18 mouse cellular contexts compared by ENCODE assay signal in genomic region chr5:66280742-66281141, GRCm38 (mm10). TPM values are rescaled to one million over a fixed set of nuclear protein-coding genes. Genes with fewer than 3 reads are reported as not detected.
DNase-seq lines count a peak whose midpoint lies in the region; ATAC-seq and TF ChIP-seq lines count a peak whose summit lies in the region.
"Had no signal": no experiment of that assay in that cellular context is flagged by ENCODE, and none has a peak within 500 bp of the region (broad histone marks: within the 10 kb centered on the region; RNA-seq: fewer than 3 reads in every experiment).

No protein-coding gene starts in this region.

- DNase-seq in forebrain, embryonic 14.5 days (ENCODE audit: low spot score) = peak; percentile 35
- DNase-seq in left cerebral cortex, adult 2 months (ENCODE audit: extremely low spot score in 1 of 2, low spot score in 2 of 2) = no peak
- no peak for DNase-seq in left cerebral cortex, postnatal 4 days
- DNase-seq in CH12.LX (ENCODE audit: extremely low read depth) = peak; percentile 18
- no peak for DNase-seq in right cerebral cortex, postnatal 36 days (ENCODE audit: low spot score in 2 of 2)
- DNase-seq in spleen, adult 18-20 months = no peak
- DNase-seq: adrenal gland, adult 2 months; cerebellum, postnatal 10 days; gastrocnemius, postnatal 10 days; layer of hippocampus, adult 9-11 months had no signal

- 82% methylated on average over 6 of the region's 6 CpGs for WGBS in forebrain, embryonic 14.5 days
- WGBS in forebrain, embryonic 12.5 days = 79% methylated on average over 6 of the region's 6 CpGs

- peak; percentile 39 for TF ChIP-seq CTCF in left cerebral cortex, adult 2 months (IDR thresholded peaks at IDR 0.05)
- TF ChIP-seq CTCF in CH12.LX (conservative IDR thresholded peaks at IDR 0.05 in 1 of 2, IDR thresholded peaks at IDR 0.05 in 1 of 2; ENCODE audit: low read depth in 2 of 2, low read length in 2 of 2) = peak; percentile 15 to 82; a peak in 2 of 4 replicates
- peak; percentile 15; the same call in 1 of the 2 replicates for TF ChIP-seq CTCF in cortical plate, adult 2 months (IDR thresholded peaks at IDR 0.05; ENCODE audit: extremely low read depth, insufficient read depth, low read length)

- peak; percentile 73 for TF ChIP-seq RAD21 in CH12.LX (IDR thresholded peaks at IDR 0.05; ENCODE audit: low read depth, low read length)

- no peaks in the 10 kb centered on the region for H3K9me3 ChIP-seq in forebrain, embryonic 14.5 days (replicated peaks; ENCODE audit: control insufficient read depth, low read length)
- H3K9me3 ChIP-seq in forebrain, embryonic 12.5 days = no peaks in the 10 kb centered on the region
- H3K9me3 ChIP-seq in CH12.LX (replicated peaks; ENCODE audit: low read length) = peaks cover 2% of the 10 kb centered on the region
- H3K9me3 ChIP-seq: embryonic facial prominence, embryonic 15.5 days; forebrain, embryonic 13.5 days; liver, embryonic 15.5 days had no signal

- peak; percentile 29; the same call in 1 of the 2 replicates for ATAC-seq in forebrain, embryonic 14.5 days
- no peak for ATAC-seq in forebrain, embryonic 12.5 days (ENCODE audit: low FRiP score)
- ATAC-seq: forebrain, embryonic 13.5 days had no signal

- intact Hi-C loops in left cerebral cortex, adult 2 months (cut with DNase I) = no loop called here
- intact Hi-C loops in left cerebral cortex, postnatal 4 days (cut with DNase I) = no loop called here

- H3K4me2 ChIP-seq in forebrain, embryonic 14.5 days (ENCODE audit: low read length) = no peak overlapping the region
- H3K4me2 ChIP-seq in forebrain, embryonic 12.5 days = no peak overlapping the region
- H3K4me2 ChIP-seq in CH12.LX (ENCODE audit: insufficient read depth, low read depth, poor library complexity, severe bottlenecking) = no peak overlapping the region
- H3K4me2 ChIP-seq: embryonic facial prominence, embryonic 15.5 days; forebrain, embryonic 13.5 days; hindbrain, embryonic 13.5 days; liver, embryonic 15.5 days had no signal

- no peak overlapping the region for H3K9ac ChIP-seq in forebrain, embryonic 14.5 days (ENCODE audit: low read length)
- no peak overlapping the region for H3K9ac ChIP-seq in forebrain, embryonic 12.5 days
- no peak overlapping the region for H3K9ac ChIP-seq in CH12.LX (ENCODE audit: insufficient read depth, low read depth)
- H3K9ac ChIP-seq: embryonic facial prominence, embryonic 15.5 days; forebrain, embryonic 13.5 days; hindbrain, embryonic 13.5 days; liver, embryonic 15.5 days had no signal

- no peak for TF ChIP-seq EP300 in CH12.LX (IDR thresholded peaks at IDR 0.05; ENCODE audit: low read length)

- H3K4me3 ChIP-seq in forebrain, embryonic 14.5 days (ENCODE audit: low read depth, low read length) = no peak overlapping the region
- no peak overlapping the region for H3K4me3 ChIP-seq in forebrain, embryonic 12.5 days (replicated peaks)
- H3K4me3 ChIP-seq in left cerebral cortex, adult 2 months = no peak overlapping the region
- no peak overlapping the region for H3K4me3 ChIP-seq in CH12.LX (replicated peaks in 1 of 3; ENCODE audit: low read depth in 2 of 3, low read length in 2 of 3, poor library complexity in 1 of 3)
- no peak overlapping the region for H3K4me3 ChIP-seq in cortical plate, adult 2 months (ENCODE audit: insufficient read depth, low read length)
- H3K4me3 ChIP-seq: embryonic facial prominence, embryonic 15.5 days; forebrain, embryonic 13.5 days; hindbrain, embryonic 13.5 days; liver, embryonic 15.5 days had no signal

- H3K36me3 ChIP-seq in forebrain, embryonic 14.5 days (ENCODE audit: control insufficient read depth, insufficient read depth, low read length) = no peaks in the 10 kb centered on the region
- H3K36me3 ChIP-seq in forebrain, embryonic 12.5 days (replicated peaks) = no peaks in the 10 kb centered on the region
- no peaks in the 10 kb centered on the region for H3K36me3 ChIP-seq in CH12.LX (replicated peaks in 1 of 2; ENCODE audit: control insufficient read depth in 1 of 2, insufficient read depth in 1 of 2, low read length in 1 of 2)
- H3K36me3 ChIP-seq: embryonic facial prominence, embryonic 15.5 days; hindbrain, embryonic 13.5 days; liver, embryonic 15.5 days had no signal

- H3K79me2 ChIP-seq in CH12.LX (replicated peaks; ENCODE audit: control insufficient read depth, extremely low read depth, insufficient read depth, poor library complexity, severe bottlenecking) = no peaks in the 10 kb centered on the region

- no peak overlapping the region for H3K27ac ChIP-seq in forebrain, embryonic 14.5 days (ENCODE audit: low read depth, low read length)
- no peak overlapping the region for H3K27ac ChIP-seq in forebrain, embryonic 12.5 days
- H3K27ac ChIP-seq in left cerebral cortex, adult 2 months = no peak overlapping the region
- H3K27ac ChIP-seq in CH12.LX (ENCODE audit: insufficient read depth, low read depth) = no peak overlapping the region
- H3K27ac ChIP-seq in cortical plate, adult 2 months (ENCODE audit: insufficient read depth, low read length) = no peak overlapping the region
- H3K27ac ChIP-seq: embryonic facial prominence, embryonic 15.5 days; forebrain, embryonic 13.5 days; hindbrain, embryonic 13.5 days; liver, embryonic 15.5 days had no signal

- no peaks in the 10 kb centered on the region for H3K27me3 ChIP-seq in forebrain, embryonic 14.5 days (replicated peaks; ENCODE audit: control insufficient read depth, insufficient read depth, low read length)
- no peaks in the 10 kb centered on the region for H3K27me3 ChIP-seq in forebrain, embryonic 12.5 days
- no peaks in the 10 kb centered on the region for H3K27me3 ChIP-seq in CH12.LX (replicated peaks)
- H3K27me3 ChIP-seq: embryonic facial prominence, embryonic 15.5 days; forebrain, embryonic 13.5 days; hindbrain, embryonic 13.5 days; liver, embryonic 15.5 days had no signal

- H3K4me1 ChIP-seq in forebrain, embryonic 14.5 days (ENCODE audit: control insufficient read depth, insufficient read depth, low read length) = no peaks in the 10 kb centered on the region
- no peaks in the 10 kb centered on the region for H3K4me1 ChIP-seq in forebrain, embryonic 12.5 days
- peaks cover 0 to 6% of the 10 kb centered on the region in 2 experiments; a peak in 2 of 4 replicates for H3K4me1 ChIP-seq in CH12.LX (ENCODE audit: control insufficient read depth in 1 of 2, insufficient read depth in 2 of 2)
- H3K4me1 ChIP-seq in cortical plate, adult 2 months (ENCODE audit: control insufficient read depth, insufficient read depth, low read length) = no peaks in the 10 kb centered on the region
- H3K4me1 ChIP-seq: embryonic facial prominence, embryonic 15.5 days; forebrain, embryonic 13.5 days; hindbrain, embryonic 13.5 days; liver, embryonic 15.5 days had no signal

- in situ Hi-C loops in CH12.LX (cut with MboI; ENCODE audit: low pct_ligation_motif_present, low pct_unique_long_range_greater_than_20kb, low sequenced_read_pairs) = loop anchor here (10.0 kb wide), 1 partner anchor 94 kb away; no protein-coding TSS in a partner anchor

- TF ChIP-seq POLR2A in CH12.LX (IDR thresholded peaks at IDR 0.05; ENCODE audit: low read depth, low read length) = no peak
- TF ChIP-seq POLR2A in cortical plate, adult 2 months (IDR thresholded peaks at IDR 0.05; ENCODE audit: extremely low read depth, insufficient read depth, low read length) = no peak

- dilution Hi-C loops in CH12.LX (cut with MboI; ENCODE audit: extremely low pct_ligation_motif_present, extremely low pct_unique_long_range_greater_than_20kb, low sequenced_read_pairs) = no loop called here

TF ChIP-seq in CH12.LX, 34 proteins besides CTCF, POLR2A, EP300 and RAD21:
- peak; percentile 68 for TF ChIP-seq SMC3 (IDR thresholded peaks at IDR 0.05; ENCODE audit: low read depth, low read length)
- no peak for TF ChIP-seq ETS1 (conservative IDR thresholded peaks at IDR 0.05; ENCODE audit: low read depth, low read length)
TF ChIP-seq in CH12.LX: peak in this region for 1.

RNA-seq across cellular contexts. Expression of gene Nsun7, which starts 21.0 kb away (rescaled TPM):
- 0.74 and 1.2 TPM in 2 replicates for polyA plus RNA-seq in forebrain, embryonic 14.5 days (2014; fragmentation: Nextera tagmentation; extraction: Ambion mirVana)
- polyA plus RNA-seq in forebrain, embryonic 12.5 days (2016; fragmentation: Nextera tagmentation; extraction: Ambion mirVana) = 1.2 and 1.9 TPM in 2 replicates
- total RNA-seq in left cerebral cortex, adult 2 months (2021) = 1 to 10 TPM; 6.7 to 9.1 TPM
- total RNA-seq in left cerebral cortex, postnatal 4 days (2021) = 1 to 10 TPM; 3.9 to 4.8 TPM
- 0.04 and 0.13 TPM in 2 replicates for total RNA-seq in CH12.LX (2012; rRNA removed)
- not detected in 2 replicates for total RNA-seq in CH12.LX (2014; rRNA removed)
- polyA plus RNA-seq in CH12.LX (2012; ENCODE audit: insufficient read length, low read depth) = 0.15 TPM in 1 of 2 replicates, not detected in the other
- 5.8 and 7.7 TPM in 2 replicates for polyA plus RNA-seq in cortical plate, adult 2 months (2012; rRNA removed)
- total RNA-seq: megakaryocyte, adult 5-6 weeks; monocyte, adult 5-6 weeks had no signal
- polyA plus RNA-seq: liver, embryonic 15.5 days had no signal

Comparison
In these comparisons a context has a peak if more than half of its experiments do, and no peak if none do; other contexts are left out.
1. DNase-seq: peak in forebrain, embryonic 14.5 days (single experiment) and CH12.LX (single experiment); none in left cerebral cortex, adult 2 months (0 of 2), left cerebral cortex, postnatal 4 days (single experiment), right cerebral cortex, postnatal 36 days (0 of 2) and spleen, adult 18-20 months (0 of 2).
2. Peak in every context shown above with its lines, with median percentiles within 50 percentile points of each other: CTCF ChIP-seq.